Mouse (Mus musculus): Measurements from ENCODE around the gene Btbd17. TPM values are rescaled to one million over a fixed set of nuclear protein-coding genes. Genes with fewer than 3 reads are reported as not detected.

Btbd17 gene
- polyA plus RNA-seq, 1 experiment from 2014 or later = 1.3 TPM

GRCm38 (mm10) chr11:114816934-114817333 is 21.2 kb upstream of the Btbd17 start:
- no peaks in the 10 kb centered on the region for H3K36me3 ChIP-seq (ENCODE audit: insufficient read depth)
- H3K27ac ChIP-seq (ENCODE audit: low read depth) = no peak overlapping the region
- H3K4me2 ChIP-seq = no peak overlapping the region
- H3K4me3 ChIP-seq (ENCODE audit: low read depth, low read length) = no peak overlapping the region
- DNase-seq = no peak
- WGBS = 85% methylated on average over 4 of the region's 4 CpGs
- no peak for TF ChIP-seq CTCF (IDR thresholded peaks at IDR 0.05; ENCODE audit: low read depth)
- H3K27me3 ChIP-seq (ENCODE audit: insufficient read depth, low read length) = no peaks in the 10 kb centered on the region
- ATAC-seq (ENCODE audit: insufficient read depth) = no peak
- H3K9me3 ChIP-seq (ENCODE audit: low read depth, low read length) = no peaks in the 10 kb centered on the region
- H3K9ac ChIP-seq = no peak overlapping the region
- peaks cover 3% of the 10 kb centered on the region for H3K4me1 ChIP-seq (ENCODE audit: insufficient read depth)

- no peaks in the 10 kb centered on the region for H3K9me3 ChIP-seq (ENCODE audit: low read depth, low read length)
- no peak overlapping the region for H3K4me2 ChIP-seq
- 57% methylated on average over 11 of the region's 11 CpGs for WGBS
- H3K27me3 ChIP-seq (ENCODE audit: insufficient read depth, low read length) = no peaks in the 10 kb centered on the region
- peaks cover 3% of the 10 kb centered on the region for H3K4me1 ChIP-seq (ENCODE audit: insufficient read depth)
- no peaks in the 10 kb centered on the region for H3K36me3 ChIP-seq (ENCODE audit: insufficient read depth)
- ATAC-seq (ENCODE audit: insufficient read depth) = no peak; the same call in 1 of the 2 replicates
- DNase-seq = peak; percentile 48
- TF ChIP-seq CTCF (IDR thresholded peaks at IDR 0.05; ENCODE audit: low read depth) = no peak
- no peak overlapping the region for H3K9ac ChIP-seq
- no peak overlapping the region for H3K4me3 ChIP-seq (ENCODE audit: low read depth, low read length)
- no peak overlapping the region for H3K27ac ChIP-seq (ENCODE audit: low read depth)
Observed at GRCm38 (mm10) chr11:114814873-114815592, 19.3 kb upstream of the Btbd17 start.

- 10% methylated on average over 6 of the region's 6 CpGs for WGBS
- Histone ChIP-seq H3K27ac (ENCODE audit: low read depth) (no peak overlapping the region), H3K4me3 (ENCODE audit: low read depth, low read length) (no peak overlapping the region)
Observed at GRCm38 (mm10) chr11:114812731-114813240, 17.0 kb upstream of the Btbd17 start.

GRCm38 (mm10) chr11:114810344-114810743 is 14.6 kb upstream of the Btbd17 start:
- H3K27ac ChIP-seq (ENCODE audit: low read depth) = no peak overlapping the region
- no peak for ATAC-seq (ENCODE audit: insufficient read depth)
- no peak overlapping the region for H3K4me2 ChIP-seq
- no peaks in the 10 kb centered on the region; the same call in 1 of the 2 replicates for H3K4me1 ChIP-seq (ENCODE audit: insufficient read depth)
- WGBS = 23% methylated on average over 4 of the region's 4 CpGs
- no peaks in the 10 kb centered on the region for H3K36me3 ChIP-seq (ENCODE audit: insufficient read depth)
- H3K27me3 ChIP-seq (ENCODE audit: insufficient read depth, low read length) = no peaks in the 10 kb centered on the region
- peak; percentile 38 for DNase-seq
- no peaks in the 10 kb centered on the region for H3K9me3 ChIP-seq (ENCODE audit: low read depth, low read length)
- no peak for TF ChIP-seq CTCF (IDR thresholded peaks at IDR 0.05; ENCODE audit: low read depth)
- H3K4me3 ChIP-seq (ENCODE audit: low read depth, low read length) = no peak overlapping the region
- H3K9ac ChIP-seq = no peak overlapping the region

More at GRCm38 (mm10) chr11:114812731-114813240, 17.0 kb upstream of the Btbd17 start:
- peak; percentile 95 for DNase-seq
- Histone ChIP-seq H3K27me3 (ENCODE audit: insufficient read depth, low read length) (no peaks in the 10 kb centered on the region), H3K36me3 (ENCODE audit: insufficient read depth) (no peaks in the 10 kb centered on the region), H3K9me3 (ENCODE audit: low read depth, low read length) (no peaks in the 10 kb centered on the region), H3K9ac (no peak overlapping the region), H3K4me1 (ENCODE audit: insufficient read depth) (no peaks in the 10 kb centered on the region; the same call in 1 of the 2 replicates), H3K4me2 (no peak overlapping the region)
- ATAC-seq (ENCODE audit: insufficient read depth) = peak; percentile 74
- TF ChIP-seq CTCF (IDR thresholded peaks at IDR 0.05; ENCODE audit: low read depth) = peak; percentile 96

- Histone ChIP-seq H3K27me3 (ENCODE audit: insufficient read depth, low read length) (no peaks in the 10 kb centered on the region), H3K9me3 (ENCODE audit: low read depth, low read length) (no peaks in the 10 kb centered on the region), H3K36me3 (ENCODE audit: insufficient read depth) (no peaks in the 10 kb centered on the region), H3K4me2 (no peak overlapping the region), H3K9ac (no peak overlapping the region), H3K4me3 (ENCODE audit: low read depth, low read length) (no peak overlapping the region), H3K27ac (ENCODE audit: low read depth) (no peak overlapping the region), H3K4me1 (ENCODE audit: insufficient read depth) (no peaks in the 10 kb centered on the region; the same call in 1 of the 2 replicates)
- 69% methylated on average over 1 of the region's 1 CpGs for WGBS
- peak; percentile 31 for DNase-seq
- no peak for ATAC-seq (ENCODE audit: insufficient read depth)
- TF ChIP-seq CTCF (IDR thresholded peaks at IDR 0.05; ENCODE audit: low read depth) = peak; percentile 30
Observed at GRCm38 (mm10) chr11:114809371-114809770, 13.6 kb upstream of the Btbd17 start.

- H3K4me1 ChIP-seq (ENCODE audit: insufficient read depth) = no peaks in the 10 kb centered on the region; the same call in 1 of the 2 replicates
- no peak overlapping the region for H3K27ac ChIP-seq (ENCODE audit: low read depth)
- 23% methylated on average over 14 of the region's 14 CpGs for WGBS
- no peaks in the 10 kb centered on the region for H3K27me3 ChIP-seq (ENCODE audit: insufficient read depth, low read length)
- H3K4me2 ChIP-seq = no peak overlapping the region
- no peak for TF ChIP-seq CTCF (IDR thresholded peaks at IDR 0.05; ENCODE audit: low read depth)
- no peak overlapping the region for H3K4me3 ChIP-seq (ENCODE audit: low read depth, low read length)
- H3K9ac ChIP-seq = no peak overlapping the region
- H3K36me3 ChIP-seq (ENCODE audit: insufficient read depth) = no peaks in the 10 kb centered on the region
- ATAC-seq (ENCODE audit: insufficient read depth) = peak; percentile 40; the same call in 1 of the 2 replicates
- peak; percentile 46 for DNase-seq
- H3K9me3 ChIP-seq (ENCODE audit: low read depth, low read length) = no peaks in the 10 kb centered on the region
Observed at GRCm38 (mm10) chr11:114807686-114808427, 12.1 kb upstream of the Btbd17 start.

- Histone ChIP-seq H3K27ac (ENCODE audit: low read depth) (no peak overlapping the region), H3K36me3 (ENCODE audit: insufficient read depth) (no peaks in the 10 kb centered on the region), H3K27me3 (ENCODE audit: insufficient read depth, low read length) (no peaks in the 10 kb centered on the region), H3K9ac (no peak overlapping the region), H3K9me3 (ENCODE audit: low read depth, low read length) (no peaks in the 10 kb centered on the region), H3K4me3 (ENCODE audit: low read depth, low read length) (no peak overlapping the region), H3K4me2 (no peak overlapping the region), H3K4me1 (ENCODE audit: insufficient read depth) (no peaks in the 10 kb centered on the region; the same call in 1 of the 2 replicates)
- no peak for DNase-seq
- WGBS = 63% methylated on average over 2 of the region's 2 CpGs
- no peak for TF ChIP-seq CTCF (IDR thresholded peaks at IDR 0.05; ENCODE audit: low read depth)
- no peak for ATAC-seq (ENCODE audit: insufficient read depth)
Observed at GRCm38 (mm10) chr11:114807025-114807424, 11.3 kb upstream of the Btbd17 start.
